Mouse (Mus musculus) heart, embryonic 12.5 days (tissue): ENCODE results near the gene Spata5. TPM values are rescaled to one million over a fixed set of nuclear protein-coding genes. Genes with fewer than 3 reads are reported as not detected.
A peak's percentile ranks its signal among the peaks of the same experiment; 100 is the strongest.

Source experiments
- ATAC-seq: fragments of 200-750 bp; cut with Nextera tagmentation; 2 replicates; pipeline ENCODE4 v1.8.0; 2017; ENCODE audit warnings: moderate TSS enrichment, moderate library complexity; ENCODE audit not compliant: insufficient number of reproducible peaks, low FRiP score
- H3K27ac ChIP-seq: fragments of 300-500 bp; sonication (generic); 2 replicates; pipeline ENCODE4 v1.5.1; 2016; ENCODE audit warnings: mild to moderate bottlenecking, moderate library complexity; ENCODE audit not compliant: poor library complexity, severe bottlenecking
- H3K27me3 ChIP-seq: fragments of 300-500 bp; sonication (generic); replicated peaks from 2 replicates; pipeline ENCODE4 v1.6.1; 2016; ENCODE audit warnings: mild to moderate bottlenecking, moderate library complexity
- H3K36me3 ChIP-seq: fragments of 300-500 bp; sonication (generic); 2 replicates; pipeline ENCODE4 v1.6.1; 2016; ENCODE audit warnings: mild to moderate bottlenecking, moderate library complexity
- H3K4me1 ChIP-seq: fragments of 300-500 bp; sonication (generic); replicated peaks from 2 replicates; pipeline ENCODE4 v1.6.1; 2016; ENCODE audit warnings: mild to moderate bottlenecking
- H3K4me2 ChIP-seq: fragments of 300-500 bp; sonication (generic); 2 replicates; pipeline ENCODE4 v1.6.1; 2016; ENCODE audit warnings: mild to moderate bottlenecking, moderate library complexity
- H3K4me3 ChIP-seq: fragments of 300-500 bp; sonication (generic); 2 replicates; pipeline ENCODE4 v1.5.1; 2016; ENCODE audit warnings: mild to moderate bottlenecking
- H3K9ac ChIP-seq: fragments of 300-500 bp; sonication (generic); 2 replicates; pipeline ENCODE4 v1.6.1; 2016; ENCODE audit warnings: mild to moderate bottlenecking, moderate library complexity
- H3K9me3 ChIP-seq: fragments of 300-500 bp; sonication (generic); replicated peaks from 2 replicates; pipeline ENCODE4 v1.6.1; 2016; ENCODE audit warnings: mild to moderate bottlenecking, moderate library complexity
- WGBS: fragments of 180-500 bp; shearing (Covaris S2); methylation state at CpG from one replicate; pipeline ENCODE4 v1.1.7; 2016; 5-methylcytosine and 5-hydroxymethylcytosine counted together
- polyA plus RNA-seq: library from polyadenylated mRNA; unstranded; fragments of >200 nt; fragmentation: Nextera tagmentation; extraction: Ambion mirVana; gene quantifications from 2 replicates; pipeline ENCODE4 v1.2.1, GENCODE M21; 2016

Spata5 gene
- polyA plus RNA-seq, 1 experiment from 2014 or later = 32.2 TPM

GRCm38 (mm10) chr3:37420641-37421040 is 945 bp downstream of the Spata5 start:
- peak overlapping the region; percentile 85 for H3K4me3 ChIP-seq
- no peaks in the 10 kb centered on the region for H3K27me3 ChIP-seq
- H3K27ac ChIP-seq = peak overlapping the region; percentile 83
- H3K4me1 ChIP-seq = peaks cover 11% of the 10 kb centered on the region
- ATAC-seq = no peak
- peak overlapping the region; percentile 86 for H3K9ac ChIP-seq
- WGBS = under 1% methylated on average over 24 of the region's 24 CpGs
- peak overlapping the region; percentile 88 for H3K4me2 ChIP-seq
- H3K9me3 ChIP-seq = no peaks in the 10 kb centered on the region
- H3K36me3 ChIP-seq = peaks cover 4% of the 10 kb centered on the region

- Histone ChIP-seq H3K36me3 (peaks cover 7% of the 10 kb centered on the region), H3K9me3 (no peaks in the 10 kb centered on the region), H3K4me1 (peaks cover 11% of the 10 kb centered on the region), H3K4me3 (peak overlapping the region; percentile 85), H3K27me3 (no peaks in the 10 kb centered on the region), H3K9ac (peak overlapping the region; percentile 86), H3K4me2 (peak overlapping the region; percentile 88), H3K27ac (no peak overlapping the region)
- WGBS = 18% methylated on average over 3 of the region's 3 CpGs
- no peak for ATAC-seq
Observed at GRCm38 (mm10) chr3:37421179-37421578, 1.5 kb downstream of the Spata5 start.

GRCm38 (mm10) chr3:37426069-37426468 is 6.4 kb downstream of the Spata5 start:
- H3K4me2 ChIP-seq = no peak overlapping the region
- no peak overlapping the region for H3K27ac ChIP-seq
- no peak for ATAC-seq
- H3K4me3 ChIP-seq = no peak overlapping the region
- no peak overlapping the region for H3K9ac ChIP-seq
- WGBS = 92% methylated on average over 3 of the region's 3 CpGs
- H3K27me3 ChIP-seq = no peaks in the 10 kb centered on the region
- H3K9me3 ChIP-seq = no peaks in the 10 kb centered on the region
- H3K4me1 ChIP-seq = peaks cover 4% of the 10 kb centered on the region
- H3K36me3 ChIP-seq = peaks cover 23% of the 10 kb centered on the region

GRCm38 (mm10) chr3:37430359-37430758 is 10.7 kb downstream of the Spata5 start:
- Histone ChIP-seq H3K4me3 (no peak overlapping the region), H3K9me3 (no peaks in the 10 kb centered on the region), H3K9ac (no peak overlapping the region), H3K36me3 (peaks cover 27% of the 10 kb centered on the region), H3K27ac (no peak overlapping the region), H3K4me2 (no peak overlapping the region), H3K4me1 (no peaks in the 10 kb centered on the region), H3K27me3 (no peaks in the 10 kb centered on the region)
- no peak for ATAC-seq

GRCm38 (mm10) chr3:37439770-37440169 is 20.1 kb downstream of the Spata5 start:
- ATAC-seq = no peak
- H3K36me3 ChIP-seq = peaks cover 27% of the 10 kb centered on the region
- no peaks in the 10 kb centered on the region for H3K4me1 ChIP-seq
- H3K9ac ChIP-seq = no peak overlapping the region
- no peak overlapping the region for H3K4me3 ChIP-seq
- H3K27ac ChIP-seq = no peak overlapping the region
- no peak overlapping the region for H3K4me2 ChIP-seq
- no peaks in the 10 kb centered on the region for H3K27me3 ChIP-seq
- WGBS = 90% methylated on average over 1 of the region's 1 CpGs
- no peaks in the 10 kb centered on the region for H3K9me3 ChIP-seq

- Histone ChIP-seq H3K9ac (no peak overlapping the region), H3K4me2 (no peak overlapping the region), H3K4me3 (no peak overlapping the region), H3K36me3 (peaks cover 23% of the 10 kb centered on the region), H3K4me1 (no peaks in the 10 kb centered on the region), H3K9me3 (no peaks in the 10 kb centered on the region), H3K27ac (no peak overlapping the region), H3K27me3 (no peaks in the 10 kb centered on the region)
- WGBS = 97% methylated on average over 2 of the region's 2 CpGs
- ATAC-seq = no peak
Observed at GRCm38 (mm10) chr3:37443409-37443808, 23.7 kb downstream of the Spata5 start.

- H3K4me1 ChIP-seq = no peaks in the 10 kb centered on the region
- no peak for ATAC-seq
- no peak overlapping the region for H3K4me3 ChIP-seq
- no peaks in the 10 kb centered on the region for H3K27me3 ChIP-seq
- peaks cover 4% of the 10 kb centered on the region; the same call in 1 of the 2 replicates for H3K36me3 ChIP-seq
- H3K4me2 ChIP-seq = no peak overlapping the region
- H3K27ac ChIP-seq = no peak overlapping the region
- H3K9me3 ChIP-seq = no peaks in the 10 kb centered on the region
- no peak overlapping the region for H3K9ac ChIP-seq
- WGBS = 41% methylated on average over 1 of the region's 1 CpGs
Observed at GRCm38 (mm10) chr3:37455992-37456391, 36.3 kb downstream of the Spata5 start.

GRCm38 (mm10) chr3:37468170-37468569 is 48.5 kb downstream of the Spata5 start:
- ATAC-seq = no peak
- Histone ChIP-seq H3K36me3 (peaks cover 6% of the 10 kb centered on the region; the same call in 1 of the 2 replicates), H3K4me3 (no peak overlapping the region), H3K27ac (no peak overlapping the region), H3K9ac (no peak overlapping the region), H3K4me1 (no peaks in the 10 kb centered on the region), H3K27me3 (no peaks in the 10 kb centered on the region), H3K9me3 (no peaks in the 10 kb centered on the region), H3K4me2 (no peak overlapping the region)
- 90% methylated on average over 2 of the region's 2 CpGs for WGBS

GRCm38 (mm10) chr3:37469353-37469752 is 49.7 kb downstream of the Spata5 start:
- H3K27ac ChIP-seq = no peak overlapping the region
- no peak overlapping the region for H3K4me3 ChIP-seq
- H3K4me2 ChIP-seq = no peak overlapping the region
- H3K9me3 ChIP-seq = no peaks in the 10 kb centered on the region
- WGBS = 73% methylated on average over 4 of the region's 4 CpGs
- H3K27me3 ChIP-seq = no peaks in the 10 kb centered on the region
- H3K9ac ChIP-seq = no peak overlapping the region
- peaks cover 6% of the 10 kb centered on the region; the same call in 1 of the 2 replicates for H3K36me3 ChIP-seq
- no peaks in the 10 kb centered on the region for H3K4me1 ChIP-seq
- no peak for ATAC-seq

GRCm38 (mm10) chr3:37470867-37471266 is 51.2 kb downstream of the Spata5 start:
- H3K27me3 ChIP-seq = no peaks in the 10 kb centered on the region

GRCm38 (mm10) chr3:37472461-37472860 is 52.8 kb downstream of the Spata5 start:
- H3K36me3 ChIP-seq = no peaks in the 10 kb centered on the region
- ATAC-seq = no peak
- no peak overlapping the region for H3K27ac ChIP-seq
- H3K4me1 ChIP-seq = no peaks in the 10 kb centered on the region
- no peak overlapping the region for H3K4me2 ChIP-seq
- no peaks in the 10 kb centered on the region for H3K9me3 ChIP-seq
- H3K9ac ChIP-seq = no peak overlapping the region
- H3K27me3 ChIP-seq = no peaks in the 10 kb centered on the region
- no peak overlapping the region for H3K4me3 ChIP-seq

More at GRCm38 (mm10) chr3:37470867-37471266, 51.2 kb downstream of the Spata5 start:
- Histone ChIP-seq H3K9me3 (no peaks in the 10 kb centered on the region), H3K4me2 (no peak overlapping the region), H3K4me1 (no peaks in the 10 kb centered on the region), H3K36me3 (no peaks in the 10 kb centered on the region), H3K4me3 (no peak overlapping the region), H3K9ac (no peak overlapping the region), H3K27ac (no peak overlapping the region)
- WGBS = 86% methylated on average over 2 of the region's 2 CpGs
- no peak for ATAC-seq

- Histone ChIP-seq H3K9me3 (no peaks in the 10 kb centered on the region), H3K4me1 (no peaks in the 10 kb centered on the region), H3K4me2 (no peak overlapping the region), H3K27ac (no peak overlapping the region), H3K27me3 (no peaks in the 10 kb centered on the region), H3K9ac (no peak overlapping the region), H3K36me3 (peaks cover 3% of the 10 kb centered on the region), H3K4me3 (no peak overlapping the region)
- no peak for ATAC-seq
- 64% methylated on average over 1 of the region's 1 CpGs for WGBS
Observed at GRCm38 (mm10) chr3:37476485-37476884, 56.8 kb downstream of the Spata5 start.
